Mouse (Mus musculus): ENCODE measurements at regions not wholly inside any gene's neighbourhood (a gene's known extent, or its start where the extent isn't known, plus 50 kb on each side); places are given as distances from the start of the nearest gene placed in this dataset.
"Not testable (repeated sequence)": the region's sequence is repeated elsewhere in the genome, so short reads cannot be mapped to it uniquely, and the experiment has no call there.

DNA sequence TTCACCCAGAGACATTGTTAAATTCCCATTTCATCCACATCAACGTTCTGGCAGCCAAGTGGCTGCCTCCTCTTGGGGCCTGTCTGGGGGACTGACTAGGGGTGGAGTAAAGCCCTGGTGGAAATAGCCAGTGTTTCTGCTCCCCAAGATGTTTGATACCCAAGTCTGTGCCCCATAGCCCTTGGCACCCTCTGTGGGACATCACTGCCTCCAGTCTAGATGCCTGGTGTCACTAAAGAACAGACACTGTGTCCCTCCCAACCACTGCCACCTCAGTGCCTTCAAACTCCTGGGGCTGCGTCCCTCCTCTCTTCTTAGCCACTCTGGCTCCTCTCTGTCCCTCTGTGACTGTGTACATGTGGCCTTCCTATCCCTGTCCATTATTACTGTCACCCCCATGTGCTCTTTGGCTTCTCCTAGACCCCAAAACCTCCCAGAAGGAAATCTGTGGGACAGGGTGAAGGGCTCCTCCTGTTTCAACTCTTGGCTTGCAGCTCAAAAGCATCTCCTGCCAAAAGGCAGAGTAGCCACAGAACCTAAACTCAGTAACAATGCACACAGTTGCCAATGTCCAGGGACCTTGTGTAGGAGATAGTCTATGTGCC lies 224.8 kb upstream of the Irx4 start:
- no peak for DNase-seq (ENCODE audit: low spot score in 2 of 2)

GRCm38 (mm10) chr13:73039731-73040130 lies 220.5 kb upstream of the Irx4 start:
- no peak for DNase-seq (ENCODE audit: low spot score in 2 of 2)

- DNase-seq (ENCODE audit: low spot score in 2 of 2) = no peak
Measured at GRCm38 (mm10) chr13:73041233-73042040, 218.8 kb upstream of the Irx4 start.

- DNase-seq (ENCODE audit: low spot score in 2 of 2) = no peak
Measured at GRCm38 (mm10) chr13:73069840-73070530, 190.3 kb upstream of the Irx4 start.

DNA sequence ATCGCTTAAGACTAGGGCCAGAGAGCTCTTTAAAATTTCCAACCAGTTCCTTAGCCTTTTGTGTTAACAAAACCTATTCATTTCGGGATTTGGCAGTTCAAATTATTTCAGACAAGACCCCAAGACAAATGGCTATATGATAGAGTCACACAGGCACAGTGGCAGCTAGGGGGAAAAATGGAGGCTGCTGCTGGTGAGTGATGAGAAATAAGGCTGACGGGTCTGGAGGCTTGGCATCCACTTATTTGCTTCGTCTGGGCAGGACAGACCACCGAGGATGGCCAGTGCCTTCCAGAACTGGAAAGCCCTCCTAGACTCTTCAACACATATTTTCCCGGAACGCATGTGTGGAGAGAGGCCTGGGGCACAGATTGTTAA lies 189.8 kb upstream of the Irx4 start:
- DNase-seq (ENCODE audit: low spot score in 2 of 2) = no peak

DNA sequence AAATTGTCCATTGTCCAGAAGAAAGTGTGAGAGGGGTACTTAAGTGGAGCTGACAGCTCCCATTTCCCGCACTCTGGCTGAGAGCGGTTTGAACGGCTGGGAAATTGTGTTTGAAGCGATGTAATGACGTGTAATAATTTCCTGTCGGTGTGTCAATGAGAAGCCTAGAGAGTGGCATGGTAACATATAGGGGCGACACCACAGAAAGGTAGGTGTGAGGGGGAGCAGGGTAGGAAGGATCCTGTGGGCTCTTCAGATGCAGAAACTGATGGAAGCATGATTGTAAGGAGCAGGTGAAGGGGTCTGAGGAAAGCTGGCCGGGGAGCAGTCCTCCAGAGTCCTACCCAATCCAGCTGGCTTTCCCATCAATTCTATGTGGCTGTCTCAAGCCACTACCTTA lies 189.2 kb upstream of the Irx4 start:
- DNase-seq (ENCODE audit: low spot score in 2 of 2) = no peak

GRCm38 (mm10) chr13:73071854-73072852 lies 188.1 kb upstream of the Irx4 start:
- no peak for DNase-seq (ENCODE audit: low spot score in 2 of 2)

DNA sequence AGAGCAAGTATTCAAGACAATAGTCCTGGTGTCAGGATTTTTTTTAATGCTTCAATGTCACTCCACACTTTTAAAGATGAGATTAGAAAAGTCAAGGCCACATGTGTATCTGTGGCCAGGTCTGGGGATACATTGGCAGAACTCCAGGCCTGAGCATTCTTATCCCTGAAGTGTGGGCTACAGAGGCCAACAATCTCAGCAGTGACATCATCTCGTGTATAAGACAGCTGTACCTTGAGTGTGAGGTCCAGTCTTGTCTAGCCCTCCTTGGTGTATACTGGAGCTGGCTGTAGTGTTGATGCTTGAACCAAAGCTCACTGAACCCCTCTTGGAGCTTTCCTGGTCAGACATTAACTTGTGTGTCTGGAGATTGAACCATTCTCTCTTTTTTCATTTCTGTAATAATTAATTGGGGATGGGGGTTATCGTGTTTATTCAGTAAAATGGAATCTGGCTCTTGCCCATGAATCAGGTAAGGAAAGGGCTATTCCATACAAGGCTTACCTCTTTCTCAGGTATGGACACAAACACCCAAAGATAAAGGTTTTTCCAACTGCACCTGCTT lies 182.3 kb upstream of the Irx4 start:
- DNase-seq (ENCODE audit: low spot score in 2 of 2) = no peak

GRCm38 (mm10) chr13:73087815-73088214 lies 172.5 kb upstream of the Irx4 start:
- not testable (repeated sequence) for DNase-seq (ENCODE audit: low spot score in 2 of 2)

DNA sequence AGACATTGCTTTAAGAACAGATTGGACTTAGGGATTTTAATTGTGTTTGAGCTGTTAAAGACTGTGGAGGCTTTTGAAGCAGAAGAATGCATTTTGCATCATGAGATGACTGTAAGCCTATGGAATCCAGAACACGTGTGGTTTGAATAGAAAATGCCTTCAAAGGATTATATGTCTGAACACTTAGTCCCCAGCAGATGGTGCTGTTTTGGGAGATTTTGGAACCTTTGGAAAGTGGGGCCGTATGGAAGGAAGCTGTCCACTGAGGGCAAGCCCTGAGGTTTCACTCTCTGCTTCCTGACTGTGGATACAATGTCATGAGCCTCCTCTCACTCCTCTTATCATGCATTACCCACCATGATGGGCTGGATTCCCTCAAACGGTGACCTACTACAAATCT lies 168.4 kb upstream of the Irx4 start:
- no peak for DNase-seq (ENCODE audit: low spot score in 2 of 2)

DNA sequence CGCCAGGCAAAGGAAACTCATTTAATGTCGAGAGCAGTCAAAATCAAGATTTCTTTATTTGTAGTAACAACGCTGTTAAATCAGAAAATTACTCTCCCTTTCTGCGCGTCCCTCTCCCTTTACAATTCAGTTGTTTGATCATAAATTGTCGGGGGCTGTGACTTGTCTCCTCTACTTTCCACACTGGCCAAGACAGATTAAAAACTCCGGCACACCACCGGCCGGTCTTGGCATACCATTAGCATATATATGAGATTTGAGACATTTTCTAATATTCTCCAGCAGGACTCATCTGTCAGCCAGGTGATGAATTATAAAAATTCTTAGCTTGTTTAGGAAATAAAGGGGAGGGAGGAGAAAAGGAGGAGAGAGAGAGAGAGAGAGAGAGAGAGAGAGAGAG lies 162.8 kb upstream of the Irx4 start:
- no peak for DNase-seq (ENCODE audit: low spot score in 2 of 2)

GRCm38 (mm10) chr13:73099407-73099806 lies 160.9 kb upstream of the Irx4 start:
- DNase-seq (ENCODE audit: low spot score in 2 of 2) = no peak

GRCm38 (mm10) chr13:73107250-73107993 lies 152.9 kb upstream of the Irx4 start:
- DNase-seq (ENCODE audit: low spot score in 2 of 2) = no peak

- no peak for DNase-seq (ENCODE audit: low spot score in 2 of 2)
Measured at GRCm38 (mm10) chr13:73116822-73117632, 143.3 kb upstream of the Irx4 start.

DNA sequence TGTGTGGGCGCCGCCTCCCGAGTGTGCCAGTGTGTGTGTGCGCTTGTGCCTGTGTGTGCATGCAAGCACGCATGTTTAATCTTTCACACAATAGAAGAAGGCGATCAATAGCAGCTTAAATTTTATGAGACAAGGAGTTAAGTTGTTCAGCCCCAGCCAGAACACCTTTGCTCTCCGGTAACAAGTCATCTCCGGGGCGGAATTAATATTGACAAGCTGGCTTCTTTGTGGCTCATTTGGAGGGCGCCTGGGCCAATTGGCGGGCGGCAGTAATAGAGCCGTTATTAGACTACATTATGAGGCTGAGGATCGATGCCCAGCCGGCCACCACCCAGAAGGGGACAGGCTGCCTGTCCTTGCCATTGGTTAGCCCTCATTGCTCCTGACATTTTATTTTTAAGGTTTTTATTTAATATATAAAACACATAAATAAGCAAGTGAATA lies 142.6 kb upstream of the Irx4 start:
- DNase-seq (ENCODE audit: low spot score in 2 of 2) = no peak

DNA sequence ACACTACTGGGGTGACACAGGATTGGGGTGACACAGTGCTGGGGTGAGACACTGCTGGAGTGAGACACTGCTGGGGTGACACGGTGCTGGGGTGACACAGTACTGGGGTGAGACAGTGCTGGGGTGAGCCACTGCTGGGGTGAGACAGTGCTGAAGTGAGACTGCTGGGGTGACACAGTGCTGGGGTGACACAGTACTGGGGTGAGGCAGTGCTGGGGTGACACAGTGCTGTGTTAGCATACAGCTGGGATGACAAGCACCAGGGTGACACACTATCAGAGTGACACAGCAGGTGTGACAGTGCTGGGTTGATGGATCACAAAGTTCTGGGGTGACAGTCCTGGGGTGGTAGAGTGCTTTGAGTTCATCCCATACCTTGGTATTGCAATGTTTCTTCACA lies 137.3 kb upstream of the Irx4 start:
- no peak for DNase-seq (ENCODE audit: low spot score in 2 of 2)

GRCm38 (mm10) chr13:73131270-73131669 lies 129.0 kb upstream of the Irx4 start:
- no peak for DNase-seq (ENCODE audit: low spot score in 2 of 2)

- no peak for DNase-seq (ENCODE audit: low spot score in 2 of 2)
Measured at GRCm38 (mm10) chr13:73132746-73133145, 127.5 kb upstream of the Irx4 start.

GRCm38 (mm10) chr13:73134929-73135328 lies 125.3 kb upstream of the Irx4 start:
- DNase-seq (ENCODE audit: low spot score in 2 of 2) = no peak

GRCm38 (mm10) chr13:73141302-73141701 lies 119.0 kb upstream of the Irx4 start:
- no peak for DNase-seq (ENCODE audit: low spot score in 2 of 2)

All from natural killer cell, adult 2 months (primary cell).